Mouse (Mus musculus) liver, adult 2 months (tissue): ENCODE data around the gene Ifitm1.

ENCODE experiments used
- CTCF ChIP-seq: fragments of 200-500 bp; IDR thresholded peaks from 2 replicates; pipeline ENCODE4 v1.5.1; 2011; ENCODE audit warnings: low read depth, low read length, control low read depth
- POLR2A ChIP-seq: fragments of 200-500 bp; IDR thresholded peaks from 2 replicates; pipeline ENCODE4 v1.6.1; 2011; ENCODE audit warnings: low read length, control low read depth; ENCODE audit not compliant: insufficient read depth; ENCODE audit errors: extremely low read depth

- TF ChIP-seq POLR2A (no peak), CTCF (no peak)
These were observed 14.6 kb upstream of the Ifitm1 start for GRCm38 (mm10) chr7:140952441-140952840.
